Mouse (Mus musculus) heart, embryonic 12.5 days (tissue): ENCODE data around the gene Hdac11. TPM values are rescaled to one million over a fixed set of nuclear protein-coding genes. Genes with fewer than 3 reads are reported as not detected.
"Not testable (repeated sequence)": the region's sequence is repeated elsewhere in the genome, so short reads cannot be mapped to it uniquely, and the experiment has no call there.

ENCODE experiments used
- ATAC-seq: fragments of 200-750 bp; cut with Nextera tagmentation; 2 replicates; pipeline ENCODE4 v1.8.0; 2017; ENCODE audit warnings: moderate TSS enrichment, moderate library complexity; ENCODE audit not compliant: insufficient number of reproducible peaks, low FRiP score
- H3K27ac ChIP-seq: fragments of 300-500 bp; sonication (generic); 2 replicates; pipeline ENCODE4 v1.5.1; 2016; ENCODE audit warnings: mild to moderate bottlenecking, moderate library complexity; ENCODE audit not compliant: poor library complexity, severe bottlenecking
- H3K27me3 ChIP-seq: fragments of 300-500 bp; sonication (generic); replicated peaks from 2 replicates; pipeline ENCODE4 v1.6.1; 2016; ENCODE audit warnings: mild to moderate bottlenecking, moderate library complexity
- H3K36me3 ChIP-seq: fragments of 300-500 bp; sonication (generic); 2 replicates; pipeline ENCODE4 v1.6.1; 2016; ENCODE audit warnings: mild to moderate bottlenecking, moderate library complexity
- H3K4me1 ChIP-seq: fragments of 300-500 bp; sonication (generic); replicated peaks from 2 replicates; pipeline ENCODE4 v1.6.1; 2016; ENCODE audit warnings: mild to moderate bottlenecking
- H3K4me2 ChIP-seq: fragments of 300-500 bp; sonication (generic); 2 replicates; pipeline ENCODE4 v1.6.1; 2016; ENCODE audit warnings: mild to moderate bottlenecking, moderate library complexity
- H3K4me3 ChIP-seq: fragments of 300-500 bp; sonication (generic); 2 replicates; pipeline ENCODE4 v1.5.1; 2016; ENCODE audit warnings: mild to moderate bottlenecking
- H3K9ac ChIP-seq: fragments of 300-500 bp; sonication (generic); 2 replicates; pipeline ENCODE4 v1.6.1; 2016; ENCODE audit warnings: mild to moderate bottlenecking, moderate library complexity
- H3K9me3 ChIP-seq: fragments of 300-500 bp; sonication (generic); replicated peaks from 2 replicates; pipeline ENCODE4 v1.6.1; 2016; ENCODE audit warnings: mild to moderate bottlenecking, moderate library complexity
- WGBS: fragments of 180-500 bp; shearing (Covaris S2); methylation state at CpG from one replicate; pipeline ENCODE4 v1.1.7; 2016; 5-methylcytosine and 5-hydroxymethylcytosine counted together
- polyA plus RNA-seq: library from polyadenylated mRNA; unstranded; fragments of >200 nt; fragmentation: Nextera tagmentation; extraction: Ambion mirVana; gene quantifications from 2 replicates; pipeline ENCODE4 v1.2.1, GENCODE M21; 2016

Hdac11 gene
- polyA plus RNA-seq, 1 experiment from 2014 or later, result 8.8 TPM

DNA sequence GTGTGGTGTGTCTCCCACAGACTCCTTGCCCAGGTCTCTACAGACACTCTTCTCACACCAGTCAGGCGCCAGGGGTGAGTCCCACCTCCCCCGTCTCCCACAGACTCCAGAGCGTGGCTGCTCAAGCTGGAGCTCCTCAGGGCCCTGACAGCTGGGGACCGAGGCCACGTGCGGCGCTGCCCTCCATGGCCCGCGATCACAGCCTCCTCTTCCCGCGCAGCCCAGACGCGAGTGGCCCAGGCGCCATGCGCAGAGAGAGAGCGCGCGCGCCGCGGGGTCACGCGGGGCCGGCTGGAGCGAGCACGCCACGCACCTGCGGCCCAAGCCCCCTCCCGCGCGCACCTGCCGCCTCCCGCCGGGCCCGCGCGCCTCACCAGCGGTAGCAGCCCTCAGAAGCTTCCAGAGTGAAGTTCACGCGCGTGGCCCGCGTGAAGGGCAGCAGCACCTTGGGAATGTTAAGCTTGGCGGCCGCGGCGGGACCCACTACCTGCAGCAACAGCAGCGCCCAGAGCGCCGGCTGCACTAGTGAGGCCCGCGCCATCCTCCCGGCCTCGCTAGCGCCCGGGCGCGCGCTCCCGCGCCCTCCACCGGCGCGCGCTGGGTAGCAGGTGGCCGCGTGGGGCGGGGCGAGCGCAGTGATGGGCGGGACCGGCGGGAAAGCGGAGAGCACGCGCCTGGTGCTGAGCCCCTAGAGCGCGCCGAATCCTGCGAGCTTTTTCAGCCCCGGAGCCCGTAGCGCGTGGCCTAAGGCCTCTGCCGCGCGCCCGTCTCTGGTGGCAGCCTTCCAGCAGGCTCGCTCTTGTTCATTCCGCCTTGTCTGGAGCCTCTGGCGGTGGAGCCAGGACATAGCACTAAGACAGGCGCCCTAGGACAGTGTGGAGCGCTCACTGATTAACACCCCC, 40.0 kb upstream of the Hdac11 start, which contains the start of gene Nup210:
Gene Nup210, minus strand, starts transcription at position 586 of the 902 bp plus-strand sequence.
- H3K9ac ChIP-seq, result peak within 1 kb of the TSS; percentile 85

GRCm38 (mm10) chr6:91117149-91117548, 39.3 kb upstream of the Hdac11 start:
- H3K36me3 ChIP-seq, result no peaks in the 10 kb centered on the region
- peaks cover 10% of the 10 kb centered on the region; the same call in 1 of the 2 replicates for H3K9me3 ChIP-seq
- H3K4me3 ChIP-seq, result peak overlapping the region; percentile 76
- no peak overlapping the region for H3K27ac ChIP-seq
- H3K4me2 ChIP-seq, result peak overlapping the region; percentile 99
- 6% methylated on average over 9 of the region's 9 CpGs for WGBS
- H3K4me1 ChIP-seq, result peaks cover 17% of the 10 kb centered on the region
- peak; percentile 13; the same call in 1 of the 2 replicates for ATAC-seq
- peak overlapping the region; percentile 85 for H3K9ac ChIP-seq
- peaks cover 10% of the 10 kb centered on the region for H3K27me3 ChIP-seq

More for the DNA sequence above, 40.0 kb upstream of the Hdac11 start, which contains the start of gene Nup210:
- Histone ChIP-seq H3K36me3 (no peaks in the 10 kb centered on the region), H3K27me3 (peaks cover 10% of the 10 kb centered on the region), H3K27ac (peak within 1 kb of the TSS; percentile 26; the same call in 1 of the 2 replicates), H3K4me2 (peak within 1 kb of the TSS; percentile 99), H3K4me1 (peaks cover 17% of the 10 kb centered on the region), H3K9me3 (peaks cover 4% of the 10 kb centered on the region; the same call in 1 of the 2 replicates), H3K4me3 (peak within 1 kb of the TSS; percentile 76)
- WGBS, result under 1% methylated on average over 88 of the region's 93 CpGs
- peak; percentile 95 for ATAC-seq

DNA sequence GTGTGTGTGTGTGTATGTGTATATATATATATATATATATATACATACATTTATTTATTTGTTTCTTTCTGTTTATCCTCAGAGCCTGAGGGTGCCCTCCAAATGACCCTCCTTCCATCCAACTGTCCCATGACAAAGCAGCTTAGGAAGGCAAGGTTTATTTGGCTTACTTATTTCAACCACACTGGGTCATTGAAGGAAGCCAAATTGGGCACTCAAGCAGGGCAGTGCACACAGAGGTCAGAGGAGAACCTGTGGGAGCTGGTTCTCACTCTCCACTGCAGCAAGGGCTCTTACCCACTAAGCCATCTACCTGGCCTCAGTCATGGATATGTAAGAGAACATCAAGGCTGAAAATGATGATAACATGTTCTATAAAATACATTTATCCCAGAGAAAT, 37.9 kb upstream of the Hdac11 start:
- H3K9me3 ChIP-seq, result peaks cover 7% of the 10 kb centered on the region; the same call in 1 of the 2 replicates
- H3K36me3 ChIP-seq, result no peaks in the 10 kb centered on the region
- H3K27me3 ChIP-seq, result peaks cover 10% of the 10 kb centered on the region
- peaks cover 17% of the 10 kb centered on the region for H3K4me1 ChIP-seq
- ATAC-seq, result no peak
- H3K9ac ChIP-seq, result no peak overlapping the region
- H3K4me2 ChIP-seq, result no peak overlapping the region
- no peak overlapping the region for H3K4me3 ChIP-seq
- no peak overlapping the region for H3K27ac ChIP-seq

DNA sequence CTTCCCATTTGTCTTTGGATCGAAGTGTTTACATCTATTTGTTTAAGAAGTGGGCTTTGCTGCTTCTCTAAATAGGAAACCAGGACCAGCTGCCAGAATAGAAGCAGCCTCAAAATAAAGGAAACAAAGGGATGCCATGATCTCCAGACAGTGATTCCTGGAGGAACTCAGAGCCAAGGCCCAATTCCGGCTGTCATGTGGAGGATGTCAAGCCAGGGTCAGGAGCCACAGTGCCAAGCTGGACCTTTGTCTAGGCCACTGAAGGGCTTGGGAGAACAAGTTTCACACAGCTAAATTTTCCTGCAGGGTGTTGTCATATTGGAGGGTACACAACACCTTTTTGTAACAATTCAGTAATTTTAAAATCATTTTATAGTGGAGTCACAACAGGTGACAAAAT, 36.3 kb upstream of the Hdac11 start:
- no peak overlapping the region for H3K4me2 ChIP-seq
- no peak overlapping the region for H3K4me3 ChIP-seq
- H3K36me3 ChIP-seq, result no peaks in the 10 kb centered on the region
- no peak overlapping the region for H3K27ac ChIP-seq
- WGBS, result 81% methylated on average over 2 of the region's 2 CpGs
- no peak for ATAC-seq
- peaks cover 7% of the 10 kb centered on the region; the same call in 1 of the 2 replicates for H3K9me3 ChIP-seq
- peaks cover 33% of the 10 kb centered on the region for H3K4me1 ChIP-seq
- no peak overlapping the region for H3K9ac ChIP-seq
- peaks cover 15% of the 10 kb centered on the region for H3K27me3 ChIP-seq

- Histone ChIP-seq H3K27me3 (peaks cover 13% of the 10 kb centered on the region), H3K4me1 (peaks cover 33% of the 10 kb centered on the region)
- H3K4me2 ChIP-seq, H3K9ac ChIP-seq, H3K9me3 ChIP-seq, H3K4me3 ChIP-seq, H3K27ac ChIP-seq, H3K36me3 ChIP-seq, ATAC-seq: not testable (repeated sequence)
- WGBS, result 94% methylated on average over 7 of the region's 7 CpGs
Measured at GRCm38 (mm10) chr6:91121089-91121488, 35.4 kb upstream of the Hdac11 start.

- Histone ChIP-seq H3K27ac (no peak overlapping the region), H3K4me2 (no peak overlapping the region), H3K36me3 (no peaks in the 10 kb centered on the region), H3K4me3 (no peak overlapping the region), H3K9ac (no peak overlapping the region; the same call in 1 of the 2 replicates), H3K27me3 (peaks cover 13% of the 10 kb centered on the region), H3K9me3 (peaks cover 7% of the 10 kb centered on the region; the same call in 1 of the 2 replicates), H3K4me1 (peaks cover 19% of the 10 kb centered on the region)
- ATAC-seq, result no peak
- WGBS, result 74% methylated on average over 3 of the region's 3 CpGs
Measured at GRCm38 (mm10) chr6:91123453-91123852, 33.0 kb upstream of the Hdac11 start.

DNA sequence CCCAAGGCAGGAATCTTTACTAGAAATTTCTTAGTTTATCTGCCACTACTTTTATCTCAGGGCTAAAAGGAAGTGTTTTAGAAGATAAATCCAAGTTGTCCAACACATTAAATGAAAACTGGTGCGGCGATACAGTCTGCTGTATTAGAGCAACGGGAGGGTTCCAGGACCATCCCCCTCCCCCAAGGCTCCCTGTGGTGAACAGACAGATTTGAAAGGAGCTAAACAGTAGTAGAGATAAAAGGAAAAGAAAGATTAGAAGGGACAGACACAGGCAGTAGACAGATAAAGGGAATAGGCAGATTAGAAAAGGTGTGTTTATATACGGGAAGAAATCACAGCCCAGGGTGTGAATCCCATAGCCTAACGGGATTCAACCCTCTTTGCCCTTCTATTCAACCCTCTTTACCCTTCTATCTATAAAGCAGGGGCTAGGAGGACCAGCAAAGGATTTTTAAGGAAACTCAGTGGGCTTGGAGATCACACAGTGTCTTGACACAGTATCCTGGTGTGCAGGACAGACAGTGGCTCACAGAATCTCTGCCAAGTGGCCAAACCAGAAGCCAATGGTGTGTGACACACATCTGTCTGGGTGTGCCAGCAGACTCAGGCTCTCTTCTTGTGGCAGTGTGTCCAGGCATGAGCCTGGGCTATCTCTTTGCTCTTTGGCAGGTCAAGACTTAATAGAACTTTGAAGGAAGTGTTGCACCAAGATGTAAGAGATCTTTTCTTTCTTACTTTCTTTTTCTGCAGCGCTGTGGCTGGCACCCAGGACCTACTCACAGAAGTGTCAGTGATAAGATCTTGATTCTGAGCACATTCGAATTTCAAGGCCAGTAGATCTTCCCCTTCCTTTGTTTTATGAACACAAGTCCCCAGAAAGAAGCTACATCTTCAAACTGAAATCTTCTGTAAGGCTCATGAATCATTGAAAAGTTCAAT, 31.9 kb upstream of the Hdac11 start:
- Histone ChIP-seq H3K9ac (no peak overlapping the region), H3K4me3 (no peak overlapping the region), H3K4me1 (peaks cover 19% of the 10 kb centered on the region), H3K4me2 (no peak overlapping the region), H3K27me3 (peaks cover 9% of the 10 kb centered on the region), H3K9me3 (peaks cover 12% of the 10 kb centered on the region; the same call in 1 of the 2 replicates), H3K27ac (no peak overlapping the region), H3K36me3 (no peaks in the 10 kb centered on the region)
- WGBS, result 21% methylated on average over 7 of the region's 7 CpGs
- no peak for ATAC-seq

- no peak overlapping the region for H3K4me3 ChIP-seq
- H3K27me3 ChIP-seq, result peaks cover 10% of the 10 kb centered on the region; the same call in 1 of the 2 replicates
- no peak overlapping the region for H3K4me2 ChIP-seq
- 65% methylated on average over 2 of the region's 2 CpGs for WGBS
- no peak overlapping the region for H3K27ac ChIP-seq
- no peak for ATAC-seq
- H3K9ac ChIP-seq, result no peak overlapping the region
- H3K9me3 ChIP-seq, result peaks cover 12% of the 10 kb centered on the region; the same call in 1 of the 2 replicates
- H3K36me3 ChIP-seq, result no peaks in the 10 kb centered on the region
- H3K4me1 ChIP-seq, result peaks cover 19% of the 10 kb centered on the region
Measured at GRCm38 (mm10) chr6:91125228-91125585, 31.3 kb upstream of the Hdac11 start.

DNA sequence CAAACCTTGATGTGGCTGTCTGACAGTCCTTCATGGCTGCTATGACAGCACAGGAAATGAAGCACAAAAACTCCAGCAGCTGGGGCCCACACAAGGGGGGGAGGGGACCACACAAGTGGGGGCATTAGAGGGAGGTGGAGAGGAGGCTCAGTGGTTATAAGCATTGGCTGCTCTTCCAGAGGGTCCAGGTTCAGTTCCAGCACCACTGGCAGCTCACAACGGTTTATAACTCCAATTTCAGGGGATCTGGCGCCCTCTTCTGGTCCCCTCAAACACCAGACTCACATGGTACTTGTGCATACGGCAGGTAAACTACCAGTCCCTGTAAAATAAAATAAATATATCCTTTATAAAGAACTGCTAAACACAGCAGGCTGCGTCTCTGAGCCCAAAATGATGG, 27.5 kb upstream of the Hdac11 start:
- Histone ChIP-seq H3K4me3 (no peak overlapping the region), H3K36me3 (no peaks in the 10 kb centered on the region), H3K4me1 (peaks cover 21% of the 10 kb centered on the region), H3K4me2 (no peak overlapping the region), H3K9me3 (0 out of 2 replicates have a peak, but pooled peaks cover 5% of the 10 kb centered on the region), H3K27me3 (peaks cover 18% of the 10 kb centered on the region; the same call in 1 of the 2 replicates), H3K27ac (no peak overlapping the region), H3K9ac (no peak overlapping the region)
- WGBS, result 46% methylated on average over 4 of the region's 4 CpGs
- no peak for ATAC-seq

GRCm38 (mm10) chr6:91130856-91131255, 25.6 kb upstream of the Hdac11 start:
- Histone ChIP-seq H3K27ac (no peak overlapping the region), H3K9ac (no peak overlapping the region), H3K9me3 (0 out of 2 replicates have a peak, but pooled peaks cover 5% of the 10 kb centered on the region), H3K36me3 (no peaks in the 10 kb centered on the region), H3K4me3 (no peak overlapping the region), H3K27me3 (peaks cover 13% of the 10 kb centered on the region), H3K4me2 (no peak overlapping the region), H3K4me1 (0 out of 2 replicates have a peak, but pooled peaks cover 5% of the 10 kb centered on the region)
- 17% methylated on average over 1 of the region's 1 CpGs for WGBS
- no peak for ATAC-seq
